Mouse (Mus musculus): ENCODE data around the gene Scn3a. TPM values are rescaled to one million over a fixed set of nuclear protein-coding genes. Genes with fewer than 3 reads are reported as not detected.

Gene Scn3a
- polyA plus RNA-seq (2015; fragmentation: Nextera tagmentation; extraction: Ambion mirVana) = 38.0 and 45.4 TPM in 2 replicates

GRCm38 (mm10) chr2:65566793-65567787 lies at the start of gene Scn3a:
Gene Scn3a, minus strand, starts transcription at chr2:65567627.
- no peaks in the 10 kb centered on the region for H3K9me3 ChIP-seq (ENCODE audit: control insufficient read depth, low read length)
- ATAC-seq = peak; percentile 78
- WGBS = 10% methylated on average over 16 of the region's 16 CpGs

GRCm38 (mm10) chr2:65611887-65612286 lies 44.5 kb upstream of the Scn3a start:
- 83% methylated on average over 4 of the region's 4 CpGs for WGBS
- no peak overlapping the region for H3K4me2 ChIP-seq (ENCODE audit: low read length)

More at GRCm38 (mm10) chr2:65566793-65567787, at the start of gene Scn3a:
- Histone ChIP-seq H3K4me3 (ENCODE audit: low read length) (peak within 1 kb of the TSS; percentile 47), H3K4me2 (ENCODE audit: low read length) (peak within 1 kb of the TSS; percentile 71), H3K4me1 (ENCODE audit: control insufficient read depth, insufficient read depth, low read depth, low read length) (peaks cover 16% of the 10 kb centered on the region), H3K36me3 (ENCODE audit: control insufficient read depth, insufficient read depth, low read length) (no peaks in the 10 kb centered on the region), H3K9ac (ENCODE audit: low read depth, low read length) (peak within 1 kb of the TSS; percentile 67), H3K27me3 (replicated peaks; ENCODE audit: control insufficient read depth, insufficient read depth, low read length) (no peaks in the 10 kb centered on the region), H3K27ac (ENCODE audit: low read depth, low read length) (peak within 1 kb of the TSS; percentile 87)

GRCm38 (mm10) chr2:65607813-65608212 lies 40.4 kb upstream of the Scn3a start:
- no peaks in the 10 kb centered on the region for H3K9me3 ChIP-seq (ENCODE audit: control insufficient read depth, low read length)
- H3K36me3 ChIP-seq (ENCODE audit: control insufficient read depth, insufficient read depth, low read length) = no peaks in the 10 kb centered on the region
- no peaks in the 10 kb centered on the region for H3K4me1 ChIP-seq (ENCODE audit: control insufficient read depth, insufficient read depth, low read depth, low read length)
- H3K9ac ChIP-seq (ENCODE audit: low read depth, low read length) = no peak overlapping the region
- H3K4me3 ChIP-seq (ENCODE audit: low read length) = no peak overlapping the region
- no peak overlapping the region for H3K4me2 ChIP-seq (ENCODE audit: low read length)
- H3K27me3 ChIP-seq (replicated peaks; ENCODE audit: control insufficient read depth, insufficient read depth, low read length) = no peaks in the 10 kb centered on the region
- ATAC-seq = 0 out of 2 replicates have a peak, but pooled peaks have one; percentile 37
- H3K27ac ChIP-seq (ENCODE audit: low read depth, low read length) = no peak overlapping the region

More at GRCm38 (mm10) chr2:65611887-65612286, 44.5 kb upstream of the Scn3a start:
- Histone ChIP-seq H3K9me3 (ENCODE audit: control insufficient read depth, low read length) (no peaks in the 10 kb centered on the region), H3K4me3 (ENCODE audit: low read length) (no peak overlapping the region), H3K27ac (ENCODE audit: low read depth, low read length) (no peak overlapping the region), H3K4me1 (ENCODE audit: control insufficient read depth, insufficient read depth, low read depth, low read length) (no peaks in the 10 kb centered on the region), H3K27me3 (replicated peaks; ENCODE audit: control insufficient read depth, insufficient read depth, low read length) (no peaks in the 10 kb centered on the region), H3K9ac (ENCODE audit: low read depth, low read length) (no peak overlapping the region), H3K36me3 (ENCODE audit: control insufficient read depth, insufficient read depth, low read length) (no peaks in the 10 kb centered on the region)
- no peak for ATAC-seq

GRCm38 (mm10) chr2:65587679-65588078 lies 20.3 kb upstream of the Scn3a start:
- no peak for ATAC-seq
- no peaks in the 10 kb centered on the region for H3K27me3 ChIP-seq (replicated peaks; ENCODE audit: control insufficient read depth, insufficient read depth, low read length)
- H3K36me3 ChIP-seq (ENCODE audit: control insufficient read depth, insufficient read depth, low read length) = no peaks in the 10 kb centered on the region
- H3K27ac ChIP-seq (ENCODE audit: low read depth, low read length) = no peak overlapping the region
- WGBS = 82% methylated on average over 5 of the region's 5 CpGs
- H3K4me2 ChIP-seq (ENCODE audit: low read length) = no peak overlapping the region
- no peak overlapping the region for H3K9ac ChIP-seq (ENCODE audit: low read depth, low read length)
- H3K4me3 ChIP-seq (ENCODE audit: low read length) = no peak overlapping the region
- no peaks in the 10 kb centered on the region for H3K9me3 ChIP-seq (ENCODE audit: control insufficient read depth, low read length)
- no peaks in the 10 kb centered on the region for H3K4me1 ChIP-seq (ENCODE audit: control insufficient read depth, insufficient read depth, low read depth, low read length)

- WGBS = 88% methylated on average over 4 of the region's 4 CpGs
- H3K4me1 ChIP-seq (ENCODE audit: control insufficient read depth, insufficient read depth, low read depth, low read length) = peaks cover 16% of the 10 kb centered on the region
- H3K27me3 ChIP-seq (replicated peaks; ENCODE audit: control insufficient read depth, insufficient read depth, low read length) = no peaks in the 10 kb centered on the region
- H3K9ac ChIP-seq (ENCODE audit: low read depth, low read length) = no peak overlapping the region
- no peak overlapping the region for H3K27ac ChIP-seq (ENCODE audit: low read depth, low read length)
- no peaks in the 10 kb centered on the region for H3K36me3 ChIP-seq (ENCODE audit: control insufficient read depth, insufficient read depth, low read length)
- H3K9me3 ChIP-seq (ENCODE audit: control insufficient read depth, low read length) = no peaks in the 10 kb centered on the region
- no peak overlapping the region for H3K4me3 ChIP-seq (ENCODE audit: low read length)
- ATAC-seq = peak; percentile 14; the same call in 1 of the 2 replicates
- H3K4me2 ChIP-seq (ENCODE audit: low read length) = no peak overlapping the region
Observed at GRCm38 (mm10) chr2:65567925-65568324, 498 bp upstream of the Scn3a start.

- 28% methylated on average over 4 of the region's 4 CpGs for WGBS
- H3K9me3 ChIP-seq (ENCODE audit: control insufficient read depth, low read length) = no peaks in the 10 kb centered on the region
- no peak overlapping the region; the same call in 1 of the 2 replicates for H3K9ac ChIP-seq (ENCODE audit: low read depth, low read length)
- ATAC-seq = peak; percentile 22; the same call in 1 of the 2 replicates
- peaks cover 16% of the 10 kb centered on the region for H3K4me1 ChIP-seq (ENCODE audit: control insufficient read depth, insufficient read depth, low read depth, low read length)
- no peaks in the 10 kb centered on the region for H3K27me3 ChIP-seq (replicated peaks; ENCODE audit: control insufficient read depth, insufficient read depth, low read length)
- H3K27ac ChIP-seq (ENCODE audit: low read depth, low read length) = no peak overlapping the region
- no peaks in the 10 kb centered on the region for H3K36me3 ChIP-seq (ENCODE audit: control insufficient read depth, insufficient read depth, low read length)
- H3K4me3 ChIP-seq (ENCODE audit: low read length) = peak overlapping the region; percentile 22
- peak overlapping the region; percentile 71 for H3K4me2 ChIP-seq (ENCODE audit: low read length)
Observed at GRCm38 (mm10) chr2:65563898-65564297, 3.5 kb downstream of the Scn3a start.

GRCm38 (mm10) chr2:65557719-65558118 lies 9.7 kb downstream of the Scn3a start:
- Histone ChIP-seq H3K27me3 (replicated peaks; ENCODE audit: control insufficient read depth, insufficient read depth, low read length) (no peaks in the 10 kb centered on the region), H3K36me3 (ENCODE audit: control insufficient read depth, insufficient read depth, low read length) (no peaks in the 10 kb centered on the region), H3K27ac (ENCODE audit: low read depth, low read length) (no peak overlapping the region), H3K4me3 (ENCODE audit: low read length) (no peak overlapping the region), H3K4me2 (ENCODE audit: low read length) (no peak overlapping the region), H3K9ac (ENCODE audit: low read depth, low read length) (no peak overlapping the region), H3K4me1 (ENCODE audit: control insufficient read depth, insufficient read depth, low read depth, low read length) (peaks cover 5% of the 10 kb centered on the region), H3K9me3 (ENCODE audit: control insufficient read depth, low read length) (no peaks in the 10 kb centered on the region)
- 79% methylated on average over 3 of the region's 3 CpGs for WGBS
- ATAC-seq = no peak

GRCm38 (mm10) chr2:65554662-65555061 lies 12.8 kb downstream of the Scn3a start:
- H3K27me3 ChIP-seq (replicated peaks; ENCODE audit: control insufficient read depth, insufficient read depth, low read length) = no peaks in the 10 kb centered on the region
- H3K4me3 ChIP-seq (ENCODE audit: low read length) = no peak overlapping the region
- WGBS = 77% methylated on average over 7 of the region's 7 CpGs
- H3K36me3 ChIP-seq (ENCODE audit: control insufficient read depth, insufficient read depth, low read length) = no peaks in the 10 kb centered on the region
- no peak overlapping the region for H3K27ac ChIP-seq (ENCODE audit: low read depth, low read length)
- no peak overlapping the region for H3K9ac ChIP-seq (ENCODE audit: low read depth, low read length)
- H3K9me3 ChIP-seq (ENCODE audit: control insufficient read depth, low read length) = no peaks in the 10 kb centered on the region
- no peak overlapping the region for H3K4me2 ChIP-seq (ENCODE audit: low read length)
- H3K4me1 ChIP-seq (ENCODE audit: control insufficient read depth, insufficient read depth, low read depth, low read length) = peaks cover 8% of the 10 kb centered on the region
- ATAC-seq = no peak

- Histone ChIP-seq H3K27ac (ENCODE audit: low read depth, low read length) (no peak overlapping the region), H3K4me3 (ENCODE audit: low read length) (no peak overlapping the region), H3K9ac (ENCODE audit: low read depth, low read length) (no peak overlapping the region), H3K27me3 (replicated peaks; ENCODE audit: control insufficient read depth, insufficient read depth, low read length) (no peaks in the 10 kb centered on the region), H3K9me3 (ENCODE audit: control insufficient read depth, low read length) (no peaks in the 10 kb centered on the region), H3K36me3 (ENCODE audit: control insufficient read depth, insufficient read depth, low read length) (no peaks in the 10 kb centered on the region), H3K4me2 (ENCODE audit: low read length) (no peak overlapping the region), H3K4me1 (ENCODE audit: control insufficient read depth, insufficient read depth, low read depth, low read length) (peaks cover 8% of the 10 kb centered on the region)
- no peak for ATAC-seq
- WGBS = 87% methylated on average over 3 of the region's 3 CpGs
Observed at GRCm38 (mm10) chr2:65553473-65553872, 14.0 kb downstream of the Scn3a start.
